Mouse (Mus musculus) intestine, embryonic 15.5 days (tissue): ENCODE results near the gene Piga. TPM values are rescaled to one million over a fixed set of nuclear protein-coding genes. Genes with fewer than 3 reads are reported as not detected.

Experiments
- ATAC-seq: fragments of 200-750 bp; cut with Nextera tagmentation; 2 replicates; pipeline ENCODE4 v1.8.0; 2017; ENCODE audit warnings: moderate TSS enrichment, moderate library complexity
- H3K27ac ChIP-seq: fragments of 300-500 bp; sonication (generic); 2 replicates; pipeline ENCODE4 v1.5.1; 2015; ENCODE audit warnings: mild to moderate bottlenecking, inconsistent platforms
- H3K27me3 ChIP-seq: fragments of 300-500 bp; sonication (generic); replicated peaks from 2 replicates; pipeline ENCODE4 v1.6.1; 2015; ENCODE audit warnings: inconsistent platforms
- H3K36me3 ChIP-seq: fragments of 300-500 bp; sonication (generic); 2 replicates; pipeline ENCODE4 v1.6.1; 2015; ENCODE audit warnings: inconsistent platforms
- H3K4me1 ChIP-seq: fragments of 300-500 bp; sonication (generic); replicated peaks from 2 replicates; pipeline ENCODE4 v1.6.1; 2015; ENCODE audit warnings: inconsistent platforms
- H3K4me2 ChIP-seq: fragments of 300-500 bp; sonication (generic); replicated peaks from 2 replicates; pipeline ENCODE4 v1.6.1; 2015; ENCODE audit warnings: mild to moderate bottlenecking, inconsistent platforms
- H3K4me3 ChIP-seq: fragments of 300-500 bp; sonication (generic); replicated peaks from 2 replicates; pipeline ENCODE4 v1.5.1; 2015; ENCODE audit warnings: inconsistent platforms
- H3K9ac ChIP-seq: fragments of 300-500 bp; sonication (generic); 2 replicates; pipeline ENCODE4 v1.6.1; 2015; ENCODE audit warnings: inconsistent platforms
- H3K9me3 ChIP-seq: fragments of 300-500 bp; sonication (generic); 2 replicates; pipeline ENCODE4 v1.6.1; 2016; ENCODE audit warnings: inconsistent platforms
- WGBS: fragments of 180-500 bp; shearing (Covaris S2); methylation state at CpG from one replicate; pipeline ENCODE4 v1.1.7; 2015; 5-methylcytosine and 5-hydroxymethylcytosine counted together
- polyA plus RNA-seq: library from polyadenylated mRNA; unstranded; fragments of >200 nt; fragmentation: Nextera tagmentation; extraction: Ambion mirVana; gene quantifications from 2 replicates; pipeline ENCODE4 v1.2.1, GENCODE M21; 2015

Gene Piga
- polyA plus RNA-seq, 1 experiment from 2014 or later: 19.6 TPM

DNA sequence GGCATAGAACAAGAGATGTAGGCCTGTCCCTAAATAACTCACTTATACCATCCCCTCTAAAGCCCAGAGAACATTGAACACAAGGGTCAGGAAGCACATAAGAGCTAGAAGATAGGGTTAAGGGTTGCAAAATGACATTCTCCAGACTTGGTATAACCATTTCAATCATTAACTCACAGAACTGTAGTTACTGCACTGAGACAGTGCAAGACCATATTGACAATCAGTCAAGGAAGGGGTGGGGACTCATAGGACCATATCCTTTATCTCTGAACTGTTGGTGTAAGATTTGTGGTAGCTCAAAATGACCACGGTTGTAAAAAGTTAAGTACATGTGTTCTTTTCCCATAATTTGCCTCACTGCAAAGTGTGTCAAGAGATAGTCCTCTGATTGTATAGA is 9.0 kb upstream of the Piga start:
- peak; percentile 94 for ATAC-seq
- H3K27me3 ChIP-seq: no peaks in the 10 kb centered on the region
- no peak overlapping the region for H3K4me2 ChIP-seq
- no peak overlapping the region for H3K27ac ChIP-seq
- H3K4me3 ChIP-seq: no peak overlapping the region
- H3K36me3 ChIP-seq: no peaks in the 10 kb centered on the region
- no peaks in the 10 kb centered on the region for H3K9me3 ChIP-seq
- WGBS: 69% methylated on average over 1 of the region's 1 CpGs
- no peak overlapping the region for H3K9ac ChIP-seq
- no peaks in the 10 kb centered on the region for H3K4me1 ChIP-seq

DNA sequence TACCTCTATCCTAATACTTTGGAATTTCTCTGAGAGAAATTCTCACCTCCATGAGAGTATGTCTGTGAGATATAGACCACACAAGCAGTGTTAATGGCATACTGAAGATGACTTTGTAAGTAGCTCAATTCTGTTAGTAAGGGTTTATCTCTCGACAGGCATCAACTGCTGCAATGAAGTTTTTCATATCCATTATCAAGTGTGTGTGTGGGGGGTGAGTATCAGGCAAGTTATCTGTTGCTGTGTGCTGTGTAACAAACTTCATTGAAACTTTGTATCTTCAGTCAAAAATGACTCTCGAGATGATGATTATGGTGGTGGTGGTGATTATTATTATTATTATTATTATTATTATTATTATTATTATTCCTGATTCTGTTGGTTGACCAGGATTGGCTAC is 2.8 kb upstream of the Piga start:
- Histone ChIP-seq H3K4me3 (no peak overlapping the region), H3K27me3 (no peaks in the 10 kb centered on the region), H3K9me3 (no peaks in the 10 kb centered on the region), H3K27ac (no peak overlapping the region), H3K9ac (no peak overlapping the region), H3K4me2 (no peak overlapping the region), H3K36me3 (no peaks in the 10 kb centered on the region), H3K4me1 (no peaks in the 10 kb centered on the region)
- no peak for ATAC-seq
- WGBS: 83% methylated on average over 2 of the region's 2 CpGs

DNA sequence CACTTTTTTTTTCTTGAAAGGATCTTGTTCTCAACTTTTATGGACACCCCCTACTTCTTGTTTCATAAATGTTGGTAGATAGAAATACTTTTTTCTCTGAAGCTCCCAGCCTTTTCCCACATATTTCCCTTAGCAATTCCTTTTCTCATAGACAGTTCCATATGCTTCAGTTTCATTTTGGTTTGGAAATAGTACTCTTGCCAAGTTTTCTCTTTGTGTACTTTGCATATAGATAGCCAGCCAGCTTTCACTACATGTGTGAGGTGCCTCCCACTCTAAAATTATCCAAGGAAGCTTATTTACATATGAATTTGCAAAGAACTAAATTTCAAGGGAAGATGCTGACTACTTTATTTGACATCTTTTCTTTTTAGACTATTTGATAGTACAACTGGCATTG is 1.6 kb upstream of the Piga start:
- no peak overlapping the region for H3K4me2 ChIP-seq
- ATAC-seq: no peak
- H3K4me3 ChIP-seq: no peak overlapping the region
- H3K9ac ChIP-seq: no peak overlapping the region
- no peaks in the 10 kb centered on the region for H3K36me3 ChIP-seq
- no peaks in the 10 kb centered on the region for H3K9me3 ChIP-seq
- H3K4me1 ChIP-seq: no peaks in the 10 kb centered on the region
- H3K27me3 ChIP-seq: no peaks in the 10 kb centered on the region
- no peak overlapping the region for H3K27ac ChIP-seq

DNA sequence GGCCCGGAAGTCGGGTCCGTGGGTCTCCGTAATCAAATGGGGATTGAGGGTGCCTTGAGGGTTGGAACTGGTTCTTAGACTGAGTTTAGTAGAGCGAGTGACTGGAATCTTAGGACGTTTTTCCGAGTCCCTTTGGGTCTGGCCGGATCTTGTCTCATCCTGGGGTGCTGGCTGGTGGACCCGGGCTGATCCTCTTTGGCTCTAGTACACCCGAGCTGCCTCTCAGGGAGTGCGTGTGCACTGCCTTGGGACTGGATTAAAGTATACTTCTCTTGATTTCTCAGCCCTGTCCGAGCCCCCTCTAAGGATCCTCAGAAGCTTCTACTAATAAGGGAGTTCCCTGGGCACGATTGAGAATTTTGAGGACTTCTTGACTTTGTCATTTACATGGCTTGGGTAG is 368 bp downstream of the Piga start:
- Histone ChIP-seq H3K4me3 (peak overlapping the region; percentile 52), H3K4me1 (no peaks in the 10 kb centered on the region), H3K4me2 (peak overlapping the region; percentile 52), H3K27ac (peak overlapping the region; percentile 64), H3K9me3 (no peaks in the 10 kb centered on the region), H3K36me3 (no peaks in the 10 kb centered on the region), H3K9ac (peak overlapping the region; percentile 59), H3K27me3 (no peaks in the 10 kb centered on the region)
- ATAC-seq: peak; percentile 42
- WGBS: 19% methylated on average over 13 of the region's 13 CpGs

DNA sequence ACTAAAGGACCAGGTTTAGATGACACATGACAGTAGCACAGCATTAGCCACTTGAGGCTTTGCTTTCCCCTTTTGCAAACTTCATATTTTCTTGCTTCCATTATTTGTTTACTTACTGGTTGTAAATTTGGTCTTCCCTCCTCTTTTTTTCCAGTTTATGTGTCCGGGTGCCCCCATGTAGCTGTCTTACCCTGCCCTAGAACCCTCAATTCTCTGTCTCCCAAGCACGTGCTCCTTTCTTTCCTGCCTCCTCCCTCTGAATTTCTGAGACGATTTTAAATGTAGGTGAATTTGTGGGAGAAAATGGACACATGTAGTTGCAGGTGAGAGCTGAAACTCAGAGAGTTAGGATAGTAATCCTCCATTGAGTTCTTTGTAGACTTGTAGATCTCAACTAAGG is 931 bp downstream of the Piga start:
- Histone ChIP-seq H3K9ac (peak overlapping the region; percentile 59), H3K36me3 (no peaks in the 10 kb centered on the region), H3K27ac (no peak overlapping the region), H3K27me3 (no peaks in the 10 kb centered on the region), H3K4me1 (no peaks in the 10 kb centered on the region), H3K4me2 (peak overlapping the region; percentile 52), H3K9me3 (no peaks in the 10 kb centered on the region), H3K4me3 (peak overlapping the region; percentile 52)
- no peak for ATAC-seq
- WGBS: 27% methylated on average over 3 of the region's 3 CpGs

DNA sequence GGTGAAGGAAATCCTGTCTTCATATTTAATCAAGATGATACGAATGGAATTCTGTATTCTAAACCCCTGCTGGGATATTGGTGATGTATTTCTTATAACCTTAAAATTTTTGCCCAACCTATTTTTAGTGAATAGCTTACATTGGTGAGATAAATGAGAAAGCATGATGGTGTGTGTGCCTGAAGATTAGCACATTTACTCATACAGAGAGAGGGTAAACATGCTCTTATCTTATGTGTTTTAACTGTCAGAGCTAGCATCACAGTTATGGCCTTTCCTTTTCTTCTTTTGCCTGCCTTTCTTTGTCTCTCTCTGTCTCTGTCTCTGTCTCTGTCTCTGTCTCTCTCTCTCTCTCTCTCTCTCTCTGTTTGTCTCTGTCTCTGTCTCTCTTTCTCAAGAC is 5.2 kb downstream of the Piga start:
- Histone ChIP-seq H3K27ac (no peak overlapping the region), H3K4me2 (no peak overlapping the region), H3K4me3 (no peak overlapping the region), H3K4me1 (no peaks in the 10 kb centered on the region), H3K27me3 (no peaks in the 10 kb centered on the region), H3K9ac (no peak overlapping the region), H3K36me3 (no peaks in the 10 kb centered on the region), H3K9me3 (no peaks in the 10 kb centered on the region)
- 74% methylated on average over 1 of the region's 1 CpGs for WGBS
- ATAC-seq: no peak

DNA sequence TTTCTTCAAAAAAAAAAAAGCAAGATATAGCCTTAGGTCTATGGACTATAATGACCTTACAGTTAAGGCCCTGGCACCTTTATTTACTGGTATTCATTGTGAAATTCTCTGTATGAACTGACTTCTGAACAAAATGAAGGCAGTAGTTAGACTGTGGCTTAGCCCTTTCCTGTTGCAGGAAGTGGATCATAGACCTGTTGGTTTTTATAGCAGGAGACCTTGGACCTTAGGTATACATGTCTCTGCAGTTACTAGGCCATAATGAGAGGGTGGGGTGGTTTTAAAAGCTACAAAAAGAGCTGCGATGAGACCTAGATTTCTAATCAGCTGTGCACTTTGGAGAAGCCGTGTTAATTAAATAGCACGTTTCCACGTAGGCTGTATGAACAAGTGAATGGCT is 7.7 kb downstream of the Piga start:
- no peaks in the 10 kb centered on the region for H3K27me3 ChIP-seq
- no peaks in the 10 kb centered on the region for H3K4me1 ChIP-seq
- no peak overlapping the region for H3K4me3 ChIP-seq
- H3K27ac ChIP-seq: no peak overlapping the region
- 72% methylated on average over 4 of the region's 4 CpGs for WGBS
- H3K9me3 ChIP-seq: no peaks in the 10 kb centered on the region
- ATAC-seq: peak; percentile 90
- no peak overlapping the region for H3K4me2 ChIP-seq
- no peak overlapping the region for H3K9ac ChIP-seq
- no peaks in the 10 kb centered on the region for H3K36me3 ChIP-seq

DNA sequence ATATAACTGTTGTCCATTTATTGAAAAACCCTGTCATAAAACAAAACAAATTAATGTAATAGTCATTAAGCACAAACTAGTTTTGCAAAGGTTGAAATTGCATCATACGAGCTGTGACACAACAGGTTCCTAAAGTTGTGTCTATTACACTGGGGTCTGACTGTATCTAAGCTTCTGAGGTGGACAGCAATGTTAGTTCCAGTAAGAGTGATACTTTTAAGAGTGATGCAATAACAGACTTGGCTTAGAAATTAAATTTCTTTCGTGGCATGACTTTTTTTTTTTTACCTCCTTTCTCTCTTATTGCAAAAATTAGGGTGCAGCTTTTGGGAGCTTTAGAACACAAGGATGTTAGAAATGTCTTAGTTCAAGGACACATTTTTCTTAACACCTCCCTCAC is 8.6 kb downstream of the Piga start:
- Histone ChIP-seq H3K4me2 (no peak overlapping the region), H3K27ac (no peak overlapping the region), H3K27me3 (no peaks in the 10 kb centered on the region), H3K36me3 (no peaks in the 10 kb centered on the region), H3K9me3 (no peaks in the 10 kb centered on the region), H3K4me3 (no peak overlapping the region), H3K4me1 (no peaks in the 10 kb centered on the region), H3K9ac (no peak overlapping the region)
- ATAC-seq: no peak
- WGBS: 77% methylated on average over 2 of the region's 2 CpGs

DNA sequence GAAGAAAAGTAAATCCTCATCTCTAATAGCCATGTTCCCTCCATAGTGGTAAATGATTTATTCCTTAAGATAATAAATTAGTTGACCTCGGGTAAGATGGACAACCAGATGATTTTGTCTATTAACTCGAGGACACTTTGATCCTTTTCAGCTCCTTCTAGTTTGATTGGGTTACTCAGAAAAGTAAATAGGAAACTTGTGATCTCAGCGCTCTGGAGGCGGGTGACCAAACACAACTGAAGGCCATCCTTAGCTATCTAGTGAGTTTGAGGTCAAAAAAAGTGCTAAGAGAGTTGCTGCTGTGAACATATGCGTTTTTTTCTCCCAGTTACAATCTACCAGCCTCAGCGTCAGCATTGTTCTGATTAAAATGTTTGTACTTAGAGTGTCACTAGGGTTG is 11.0 kb downstream of the Piga start:
- H3K27me3 ChIP-seq: no peaks in the 10 kb centered on the region

DNA sequence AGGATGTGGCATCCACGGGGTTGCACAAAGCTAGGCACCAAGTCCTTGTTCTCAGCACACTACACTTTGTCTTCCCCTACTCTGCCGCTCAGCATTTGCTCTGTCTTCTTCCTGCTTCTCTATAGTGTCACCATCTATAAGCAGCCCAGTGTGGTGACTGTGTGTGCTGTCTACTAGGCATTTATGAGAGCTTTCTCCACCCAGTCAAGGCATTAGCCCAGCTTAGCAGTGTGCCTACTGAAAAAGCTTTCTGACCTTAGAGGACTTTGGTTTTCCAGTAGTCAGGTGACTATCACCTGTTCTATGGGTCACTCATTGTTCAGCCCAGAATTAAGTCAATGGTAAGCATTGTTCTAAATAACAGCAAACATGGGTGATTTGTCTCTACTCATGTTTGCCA is 11.5 kb downstream of the Piga start:
- Histone ChIP-seq H3K4me2 (no peak overlapping the region), H3K9me3 (no peaks in the 10 kb centered on the region), H3K4me3 (no peak overlapping the region), H3K36me3 (no peaks in the 10 kb centered on the region), H3K4me1 (no peaks in the 10 kb centered on the region), H3K9ac (no peak overlapping the region), H3K27ac (no peak overlapping the region), H3K27me3 (no peaks in the 10 kb centered on the region)
- 0 out of 2 replicates have a peak, but pooled peaks have one; percentile 32 for ATAC-seq
- WGBS: 69% methylated on average over 2 of the region's 2 CpGs

More for the DNA sequence above, 11.0 kb downstream of the Piga start:
- 65% methylated on average over 6 of the region's 6 CpGs for WGBS
- H3K4me2 ChIP-seq: no peak overlapping the region
- H3K9ac ChIP-seq: no peak overlapping the region
- no peaks in the 10 kb centered on the region for H3K4me1 ChIP-seq
- no peaks in the 10 kb centered on the region for H3K9me3 ChIP-seq
- no peaks in the 10 kb centered on the region for H3K36me3 ChIP-seq
- no peak overlapping the region for H3K4me3 ChIP-seq
- ATAC-seq: no peak
- H3K27ac ChIP-seq: no peak overlapping the region

DNA sequence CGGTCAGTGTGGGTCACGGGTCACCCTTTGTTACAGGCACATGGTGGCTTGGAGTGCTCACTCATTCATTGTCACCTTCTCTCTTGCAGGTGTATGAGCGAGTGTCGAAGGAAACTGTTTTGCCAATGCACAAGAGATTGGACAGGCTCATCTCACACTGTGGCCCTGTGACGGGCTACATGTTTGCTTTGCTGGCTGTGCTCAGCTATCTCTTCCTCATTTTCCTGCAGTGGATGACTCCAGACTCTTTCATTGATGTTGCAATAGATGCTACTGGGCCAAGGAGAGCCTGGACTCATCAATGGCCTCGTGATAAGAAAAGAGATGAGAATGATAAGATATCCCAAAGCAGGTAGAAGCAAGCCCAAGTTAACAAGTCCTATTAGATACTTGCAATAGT is 12.0 kb downstream of the Piga start:
- Histone ChIP-seq H3K4me1 (no peaks in the 10 kb centered on the region), H3K27me3 (no peaks in the 10 kb centered on the region), H3K36me3 (no peaks in the 10 kb centered on the region)

DNA sequence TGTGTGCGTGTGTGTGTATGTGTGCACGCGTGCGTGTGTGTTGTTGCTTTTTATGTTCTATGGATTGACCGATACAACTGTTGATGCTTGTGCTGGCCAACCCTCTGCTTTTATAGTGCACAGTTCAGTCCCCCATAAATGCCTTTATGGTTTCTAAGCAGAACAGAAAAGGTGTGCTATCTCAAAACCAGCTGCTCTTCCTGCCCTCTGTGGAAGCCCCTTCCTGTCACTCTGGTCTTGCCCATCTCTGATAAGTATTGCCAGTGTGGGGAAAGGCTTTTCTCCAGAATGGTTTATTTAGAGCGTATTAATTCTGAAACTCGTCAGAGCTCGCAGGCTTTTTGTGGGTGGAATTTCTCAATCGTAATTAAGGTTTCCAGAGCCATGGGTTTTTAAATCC is 13.1 kb downstream of the Piga start:
- Histone ChIP-seq H3K9me3 (no peaks in the 10 kb centered on the region), H3K9ac (no peak overlapping the region), H3K4me2 (no peak overlapping the region), H3K36me3 (no peaks in the 10 kb centered on the region), H3K27me3 (no peaks in the 10 kb centered on the region), H3K27ac (no peak overlapping the region), H3K4me1 (no peaks in the 10 kb centered on the region), H3K4me3 (no peak overlapping the region)
- WGBS: 95% methylated on average over 9 of the region's 9 CpGs
- ATAC-seq: no peak

More for the DNA sequence above, 12.0 kb downstream of the Piga start:
- WGBS: 83% methylated on average over 6 of the region's 6 CpGs
- Histone ChIP-seq H3K9me3 (no peaks in the 10 kb centered on the region), H3K27ac (no peak overlapping the region), H3K4me3 (no peak overlapping the region), H3K4me2 (no peak overlapping the region), H3K9ac (no peak overlapping the region)
- 0 out of 2 replicates have a peak, but pooled peaks have one; percentile 11 for ATAC-seq

DNA sequence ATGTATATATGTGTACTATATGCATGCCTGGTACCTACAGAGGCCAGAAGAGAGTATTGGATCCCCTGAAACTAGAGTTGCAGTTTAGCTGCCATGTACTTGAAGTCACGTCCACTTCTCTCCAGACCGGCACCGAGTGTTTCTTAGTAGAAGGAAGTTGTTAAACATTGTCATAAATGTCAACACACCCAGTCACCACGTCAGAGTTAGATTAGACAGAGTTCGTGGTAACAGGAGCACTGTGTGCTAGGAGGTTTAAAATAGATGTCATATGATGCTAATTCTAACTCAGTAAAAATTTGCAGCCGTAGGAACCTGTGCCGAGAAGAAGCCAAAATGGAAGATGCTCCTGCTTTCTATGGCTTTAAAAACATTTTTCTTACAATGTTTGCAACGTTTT is 17.1 kb downstream of the Piga start, which contains the start of gene Asb11:
Asb11 (plus strand) TSS at position 286 of the 400 bp plus-strand sequence.
- Histone ChIP-seq H3K4me1 (no peaks in the 10 kb centered on the region), H3K4me2 (no peak within 1 kb of the TSS), H3K27ac (no peak within 1 kb of the TSS), H3K4me3 (no peak within 1 kb of the TSS), H3K9ac (no peak within 1 kb of the TSS), H3K27me3 (no peaks in the 10 kb centered on the region), H3K9me3 (no peaks in the 10 kb centered on the region), H3K36me3 (no peaks in the 10 kb centered on the region)
- ATAC-seq: peak; percentile 88
- 54% methylated on average over 8 of the region's 8 CpGs for WGBS
